Mouse (Mus musculus): ENCODE data around the gene Cd47.

DNA sequence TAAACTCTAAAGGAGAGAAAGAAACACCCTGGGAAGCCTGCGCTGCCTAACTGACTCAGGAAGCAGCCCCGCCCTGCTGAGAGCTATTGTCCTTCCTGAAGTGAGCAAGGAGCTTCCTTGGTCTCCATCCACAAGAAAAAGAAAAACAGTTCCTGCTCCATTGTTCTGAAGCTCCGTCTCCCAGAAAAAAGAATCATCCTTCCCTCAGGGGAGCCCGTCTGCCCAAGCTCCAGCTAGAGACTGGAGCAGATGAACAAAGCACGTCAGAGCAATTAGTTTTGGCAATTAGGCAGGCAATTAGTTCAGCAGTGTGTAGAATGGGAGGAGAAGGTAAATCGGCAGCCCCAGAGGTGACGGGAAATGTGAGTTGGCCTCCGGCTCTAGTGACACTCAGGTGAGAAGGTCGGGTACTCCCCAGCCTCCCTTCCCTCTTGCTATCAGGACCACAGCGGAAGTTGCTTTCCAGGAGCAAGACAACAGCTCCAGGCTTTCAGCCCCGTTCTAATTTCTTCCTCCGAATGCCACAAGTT lies 3.7 kb downstream of the Cd47 start:
- no peak for TF ChIP-seq CTCF (IDR thresholded peaks at IDR 0.05; ENCODE audit: extremely low read depth, insufficient read depth, insufficient read length, insufficient replicate concordance)
- no peak for TF ChIP-seq POLR2A (IDR thresholded peaks at IDR 0.05; ENCODE audit: low read depth, low read length)
